Mouse (Mus musculus) spleen, adult 2 months (tissue): ENCODE results near the gene Pdzrn3.

Experiments used
- CTCF ChIP-seq: fragments of 200-500 bp; IDR thresholded peaks from 2 replicates; pipeline ENCODE4 v1.5.1; 2011; ENCODE audit warnings: mild to moderate bottlenecking, inconsistent platforms; ENCODE audit not compliant: insufficient read depth, insufficient read length, insufficient replicate concordance; ENCODE audit errors: extremely low read depth
- POLR2A ChIP-seq: fragments of 200-500 bp; IDR thresholded peaks from 2 replicates; pipeline ENCODE4 v1.6.1; 2011; ENCODE audit warnings: low read depth, low read length, inconsistent platforms

DNA sequence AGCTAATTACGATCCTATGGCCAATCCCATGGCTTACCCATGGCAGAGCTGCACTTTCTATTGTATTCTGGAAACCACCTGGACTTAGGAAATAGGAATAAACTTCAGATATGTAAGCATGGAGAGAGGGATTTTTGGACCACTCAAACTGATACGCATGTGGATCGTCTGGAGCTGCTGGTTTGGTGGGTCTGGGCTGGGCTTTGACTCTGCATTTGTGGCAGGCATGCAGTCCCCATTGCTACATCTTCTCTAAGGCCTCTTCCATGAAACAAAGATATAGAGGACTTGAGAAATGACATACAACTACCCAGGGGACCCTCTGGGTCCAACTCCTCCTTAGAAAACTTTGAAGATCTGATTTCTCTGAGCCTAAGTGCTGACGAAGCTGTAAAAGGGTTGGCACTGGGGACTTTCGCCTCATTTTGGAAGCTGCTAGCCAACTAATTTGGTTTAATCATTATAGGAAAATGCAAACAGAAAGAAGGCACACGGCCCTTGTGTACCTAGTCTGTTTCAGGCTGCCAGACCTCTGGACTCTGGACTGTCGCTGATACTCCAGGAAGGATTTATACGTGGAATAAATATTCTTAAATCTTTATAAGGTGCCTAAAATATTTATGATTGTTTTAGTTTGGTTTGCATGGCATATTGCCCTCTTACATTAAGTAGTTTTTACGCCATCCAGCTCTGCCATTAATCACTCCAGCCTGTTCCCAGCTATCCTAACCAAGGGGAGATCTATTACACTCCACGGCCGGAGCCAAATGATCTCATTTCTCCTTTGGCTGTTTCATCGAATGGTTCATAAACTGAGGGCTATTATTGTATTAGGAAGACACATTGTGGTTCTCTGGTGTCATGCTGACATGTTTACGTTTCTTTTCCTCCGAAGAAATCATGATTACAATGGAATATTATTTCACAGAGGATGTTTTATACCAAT lies 275.7 kb downstream of the Pdzrn3 start:
- TF ChIP-seq CTCF (no peak), POLR2A (no peak)
